Mouse (Mus musculus) lung, postnatal 0 days (tissue): ENCODE data around the gene Pmfbp1. TPM values are rescaled to one million over a fixed set of nuclear protein-coding genes. Genes with fewer than 3 reads are reported as not detected.

Source experiments
- ATAC-seq: fragments of 200-750 bp; cut with Nextera tagmentation; 2 replicates; pipeline ENCODE4 v1.8.0; 2017; ENCODE audit warnings: moderate library complexity
- DNase-seq: peaks from one replicate; pipeline ENCODE4 v3.0.0-alpha.2; 2016; ENCODE audit warnings: low spot score
- H3K27ac ChIP-seq: fragments of 300-500 bp; sonication (generic); 2 replicates; pipeline ENCODE4 v1.5.1; 2014; ENCODE audit warnings: antibody characterized with exemption, mild to moderate bottlenecking, low read length, mixed read lengths
- H3K27me3 ChIP-seq: fragments of 300-500 bp; sonication (generic); replicated peaks from 2 replicates; pipeline ENCODE4 v1.6.1; 2014; ENCODE audit warnings: low read length, mixed read lengths; ENCODE audit not compliant: insufficient read depth
- H3K36me3 ChIP-seq: fragments of 300-500 bp; sonication (generic); 2 replicates; pipeline ENCODE4 v1.6.1; 2014; ENCODE audit warnings: low read length, mixed read lengths; ENCODE audit not compliant: insufficient read depth
- H3K4me1 ChIP-seq: fragments of 300-500 bp; sonication (generic); 2 replicates; pipeline ENCODE4 v1.6.1; 2014; ENCODE audit warnings: antibody characterized with exemption, low read depth, low read length, mixed read lengths; ENCODE audit not compliant: insufficient read depth
- H3K4me2 ChIP-seq: fragments of 300-500 bp; sonication (generic); replicated peaks from 2 replicates; pipeline ENCODE4 v1.6.1; 2014; ENCODE audit warnings: low read depth, mild to moderate bottlenecking, low read length, moderate library complexity, mixed read lengths
- H3K4me3 ChIP-seq: fragments of 300-500 bp; sonication (generic); 2 replicates; pipeline ENCODE4 v1.5.1; 2014; ENCODE audit warnings: low read depth, low read length
- H3K9ac ChIP-seq: fragments of 300-500 bp; sonication (generic); replicated peaks from 2 replicates; pipeline ENCODE4 v1.6.1; 2014; ENCODE audit warnings: low read depth, mild to moderate bottlenecking
- H3K9me3 ChIP-seq: fragments of 300-500 bp; sonication (generic); 2 replicates; pipeline ENCODE4 v1.6.1; 2016; ENCODE audit warnings: low read length, mixed read lengths
- CTCF ChIP-seq: IDR thresholded peaks from 2 replicates; pipeline ENCODE4 v1.5.1; 2016; ENCODE audit warnings: antibody characterized with exemption, mild to moderate bottlenecking
- EP300 ChIP-seq: IDR thresholded peaks from 2 replicates; pipeline ENCODE4 v1.6.1; 2016; ENCODE audit warnings: antibody characterized with exemption, mild to moderate bottlenecking, control low read depth
- WGBS: fragments of 180-500 bp; shearing (Covaris S2); extraction: QIAGEN DNeasy Blood & Tissue Kit; methylation state at CpG from one replicate; pipeline ENCODE4 v1.1.7; 2014; 5-methylcytosine and 5-hydroxymethylcytosine counted together
- polyA plus RNA-seq: library from polyadenylated mRNA; unstranded; fragments of >200 nt; fragmentation: Nextera tagmentation; extraction: Ambion mirVana; gene quantifications from 2 replicates; pipeline ENCODE4 v1.2.1, GENCODE M21; 2015

Pmfbp1 gene
- polyA plus RNA-seq, 1 experiment from 2014 or later = not detected

DNA sequence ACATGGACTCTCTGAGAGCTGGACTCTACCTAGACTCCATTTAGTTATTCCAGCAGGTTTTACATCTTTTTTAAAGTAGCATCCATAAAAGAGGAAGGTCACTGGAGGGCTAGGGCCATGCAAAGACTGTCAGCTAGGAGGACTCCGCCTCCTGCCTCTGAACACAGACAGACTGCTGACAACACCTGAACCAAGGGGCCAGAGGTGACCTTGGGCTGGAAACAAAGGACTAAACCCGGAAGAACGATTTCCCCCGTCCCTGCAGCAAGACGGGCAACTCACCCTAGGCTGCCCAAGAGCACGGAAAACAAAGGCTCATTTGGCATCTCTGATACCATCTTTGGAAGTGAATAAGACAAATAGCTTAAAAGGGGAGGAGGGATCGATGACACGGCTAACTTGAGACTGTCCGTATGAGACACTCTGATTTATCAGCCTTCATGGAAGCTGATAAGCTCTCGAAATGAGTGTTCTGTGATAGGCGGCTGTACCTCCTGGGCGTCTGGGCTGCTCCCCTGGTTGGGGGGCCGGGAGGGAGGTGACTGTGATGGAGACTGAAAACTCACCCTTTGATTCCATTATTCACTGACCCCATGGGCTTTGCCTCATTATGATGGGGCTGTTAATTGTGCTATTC is 30.0 kb upstream of the Pmfbp1 start:
- DNase-seq = no peak
- H3K36me3 ChIP-seq = no peaks in the 10 kb centered on the region
- peak overlapping the region; percentile 22; the same call in 1 of the 2 replicates for H3K4me2 ChIP-seq
- no peaks in the 10 kb centered on the region for H3K27me3 ChIP-seq
- no peak overlapping the region for H3K9ac ChIP-seq
- no peak overlapping the region for H3K4me3 ChIP-seq
- TF ChIP-seq EP300 (no peak), CTCF (no peak)
- WGBS = 9% methylated on average over 13 of the region's 13 CpGs
- no peak overlapping the region for H3K27ac ChIP-seq
- no peaks in the 10 kb centered on the region for H3K4me1 ChIP-seq
- H3K9me3 ChIP-seq = no peaks in the 10 kb centered on the region
- ATAC-seq = no peak

- no peak overlapping the region for H3K4me3 ChIP-seq
- ATAC-seq (peak; percentile 53; the same call in 1 of the 2 replicates), DNase-seq (peak; percentile 77)
Observed at GRCm38 (mm10) chr8:109464451-109464891, 29.4 kb upstream of the Pmfbp1 start.

GRCm38 (mm10) chr8:109465056-109465455 is 28.8 kb upstream of the Pmfbp1 start:
- Histone ChIP-seq H3K9me3 (no peaks in the 10 kb centered on the region), H3K9ac (no peak overlapping the region), H3K27me3 (no peaks in the 10 kb centered on the region), H3K4me1 (no peaks in the 10 kb centered on the region), H3K27ac (no peak overlapping the region), H3K4me2 (no peak overlapping the region), H3K4me3 (no peak overlapping the region), H3K36me3 (no peaks in the 10 kb centered on the region)
- no peak for TF ChIP-seq CTCF
- no peak for TF ChIP-seq EP300
- ATAC-seq (no peak), DNase-seq (no peak)
- WGBS = 63% methylated on average over 3 of the region's 3 CpGs

More at GRCm38 (mm10) chr8:109464451-109464891, 29.4 kb upstream of the Pmfbp1 start:
- Histone ChIP-seq H3K27ac (no peak overlapping the region), H3K4me1 (no peaks in the 10 kb centered on the region), H3K36me3 (no peaks in the 10 kb centered on the region), H3K4me2 (peak overlapping the region; percentile 22; the same call in 1 of the 2 replicates), H3K9ac (no peak overlapping the region), H3K27me3 (no peaks in the 10 kb centered on the region), H3K9me3 (no peaks in the 10 kb centered on the region)
- WGBS = 7% methylated on average over 15 of the region's 15 CpGs
- TF ChIP-seq CTCF (no peak), EP300 (no peak)

DNA sequence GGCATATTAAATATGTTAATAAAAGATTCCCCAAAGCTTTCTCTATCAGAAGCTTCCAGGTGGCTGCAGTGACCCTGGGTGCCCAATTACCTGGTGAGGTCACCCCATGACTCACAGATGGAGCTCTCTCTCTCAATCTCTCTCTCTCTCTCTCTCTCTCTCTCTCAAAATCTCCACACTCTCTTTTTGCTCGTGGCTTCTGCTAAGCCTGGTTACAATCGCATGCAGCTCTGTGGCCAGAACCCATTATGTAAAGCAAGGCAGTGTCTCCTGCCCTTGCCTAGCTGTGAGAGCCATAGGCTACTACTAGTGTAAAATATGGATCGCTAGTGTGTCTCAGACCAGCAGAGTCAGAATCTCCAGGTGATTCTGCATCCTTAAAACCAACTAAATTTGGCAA is 28.1 kb upstream of the Pmfbp1 start:
- no peak for ATAC-seq
- H3K9ac ChIP-seq = no peak overlapping the region
- no peak for TF ChIP-seq EP300
- TF ChIP-seq CTCF = no peak
- 59% methylated on average over 3 of the region's 3 CpGs for whole genome bisulfite sequencing
- H3K36me3 ChIP-seq = no peaks in the 10 kb centered on the region
- no peak overlapping the region for H3K27ac ChIP-seq
- H3K9me3 ChIP-seq = no peaks in the 10 kb centered on the region
- no peak overlapping the region for H3K4me2 ChIP-seq
- no peak for DNase-seq
- no peaks in the 10 kb centered on the region for H3K4me1 ChIP-seq
- H3K27me3 ChIP-seq = no peaks in the 10 kb centered on the region
- no peak overlapping the region for H3K4me3 ChIP-seq

GRCm38 (mm10) chr8:109467516-109467915 is 26.3 kb upstream of the Pmfbp1 start:
- H3K4me3 ChIP-seq = no peak overlapping the region
- WGBS = 22% methylated on average over 5 of the region's 5 CpGs
- no peak overlapping the region for H3K27ac ChIP-seq
- H3K27me3 ChIP-seq = no peaks in the 10 kb centered on the region
- DNase-seq (no peak), ATAC-seq (no peak)
- H3K4me1 ChIP-seq = no peaks in the 10 kb centered on the region
- no peak overlapping the region for H3K9ac ChIP-seq
- H3K36me3 ChIP-seq = no peaks in the 10 kb centered on the region
- H3K9me3 ChIP-seq = no peaks in the 10 kb centered on the region
- no peak overlapping the region for H3K4me2 ChIP-seq
- no peak for TF ChIP-seq EP300
- TF ChIP-seq CTCF = peak; percentile 30

GRCm38 (mm10) chr8:109468112-109468511 is 25.7 kb upstream of the Pmfbp1 start:
- no peaks in the 10 kb centered on the region for H3K4me1 ChIP-seq

More at GRCm38 (mm10) chr8:109468112-109468511, 25.7 kb upstream of the Pmfbp1 start:
- Histone ChIP-seq H3K4me2 (no peak overlapping the region), H3K9me3 (no peaks in the 10 kb centered on the region), H3K36me3 (no peaks in the 10 kb centered on the region), H3K27ac (no peak overlapping the region), H3K27me3 (no peaks in the 10 kb centered on the region), H3K9ac (no peak overlapping the region), H3K4me3 (no peak overlapping the region)
- ATAC-seq (no peak), DNase-seq (no peak)
- WGBS = 83% methylated on average over 11 of the region's 11 CpGs
- TF ChIP-seq CTCF (no peak), EP300 (no peak)
